Mouse (Mus musculus) myocyte (in vitro differentiated cells): ENCODE measurements at regions not wholly inside any gene's neighbourhood (a gene's known extent, or its start where the extent isn't known, plus 50 kb on each side); places are given as distances from the start of the nearest gene placed in this dataset.

Source experiments
- H3K27me3 ChIP-seq: one replicate; pipeline ENCODE4 v1.6.1; 2011; ENCODE audit not compliant: control insufficient read depth, insufficient read depth, insufficient read length
- H3K36me3 ChIP-seq: one replicate; pipeline ENCODE4 v1.6.1; 2011; ENCODE audit not compliant: control insufficient read depth, insufficient read depth
- H3K4me2 ChIP-seq: one replicate; pipeline ENCODE4 v1.6.1; 2011; ENCODE audit warnings: low read depth, control low read depth
- H3K4me3 ChIP-seq: one replicate; pipeline ENCODE4 v1.5.1; 2011; ENCODE audit warnings: mild to moderate bottlenecking, control low read depth, moderate library complexity
- H3K79me2 ChIP-seq: one replicate; pipeline ENCODE4 v1.6.1; 2011; ENCODE audit not compliant: control insufficient read depth, insufficient read depth
- H3ac ChIP-seq: one replicate; pipeline ENCODE4 v1.6.1; 2011; ENCODE audit not compliant: control insufficient read depth, insufficient read length
- CEBPB ChIP-seq: IDR thresholded peaks from 2 replicates; pipeline ENCODE4 v1.6.1; 2011; ENCODE audit warnings: mild to moderate bottlenecking, moderate library complexity; ENCODE audit not compliant: poor library complexity, insufficient read depth, severe bottlenecking
- E2F4 ChIP-seq: IDR thresholded peaks from one replicate; pipeline ENCODE4 v1.6.1; 2011; ENCODE audit warnings: mild to moderate bottlenecking, control low read depth, moderate library complexity; ENCODE audit not compliant: insufficient read depth
- MAX ChIP-seq: IDR thresholded peaks from one replicate; pipeline ENCODE4 v1.6.1; 2011; ENCODE audit warnings: low read depth, mild to moderate bottlenecking, control low read depth
- MYOD1 ChIP-seq, 3 experiments: IDR thresholded peaks; one replicate each; pipeline ENCODE4 v1.6.1; 2011; ENCODE audit warnings: control low read depth in 2 of 3, low read depth in 2 of 3, mild to moderate bottlenecking in 2 of 3, moderate library complexity in 1 of 3; ENCODE audit not compliant: insufficient read length in 2 of 3, control insufficient read depth in 1 of 3
- MYOG ChIP-seq, 3 experiments: IDR thresholded peaks; one replicate each; pipeline ENCODE4 v1.6.1; 2011; ENCODE audit warnings: control low read depth in 2 of 3, low read depth in 2 of 3, mild to moderate bottlenecking in 2 of 3; ENCODE audit not compliant: insufficient read length in 2 of 3, control insufficient read depth in 1 of 3, insufficient read depth in 1 of 3
- POLR2A ChIP-seq: IDR thresholded peaks from one replicate; pipeline ENCODE4 v1.6.1; 2011; ENCODE audit warnings: low read depth, mild to moderate bottlenecking, control low read depth, moderate library complexity; ENCODE audit not compliant: insufficient read length
- POLR2AphosphoS2 ChIP-seq: IDR thresholded peaks from one replicate; pipeline ENCODE4 v1.6.1; 2011; ENCODE audit warnings: low read depth, control low read depth; ENCODE audit not compliant: insufficient read length
- REST ChIP-seq: IDR thresholded peaks from one replicate; pipeline ENCODE4 v1.6.1; 2011; ENCODE audit warnings: mild to moderate bottlenecking, control low read depth, moderate library complexity; ENCODE audit not compliant: insufficient read depth, insufficient read length
- SRF ChIP-seq: IDR thresholded peaks from one replicate; pipeline ENCODE4 v1.6.1; 2011; ENCODE audit warnings: low read depth; ENCODE audit not compliant: control insufficient read depth, insufficient read length
- TCF12 ChIP-seq: IDR thresholded peaks from one replicate; pipeline ENCODE4 v1.6.1; 2011; ENCODE audit warnings: mild to moderate bottlenecking, control low read depth; ENCODE audit not compliant: poor library complexity, insufficient read depth, severe bottlenecking
- TCF3 ChIP-seq: IDR thresholded peaks from one replicate; pipeline ENCODE4 v1.6.1; 2011; ENCODE audit warnings: low read depth, control low read depth; ENCODE audit not compliant: insufficient read length
- USF1 ChIP-seq: IDR thresholded peaks from one replicate; pipeline ENCODE4 v1.6.1; 2011; ENCODE audit warnings: low read depth, mild to moderate bottlenecking, control low read depth, moderate library complexity

DNA sequence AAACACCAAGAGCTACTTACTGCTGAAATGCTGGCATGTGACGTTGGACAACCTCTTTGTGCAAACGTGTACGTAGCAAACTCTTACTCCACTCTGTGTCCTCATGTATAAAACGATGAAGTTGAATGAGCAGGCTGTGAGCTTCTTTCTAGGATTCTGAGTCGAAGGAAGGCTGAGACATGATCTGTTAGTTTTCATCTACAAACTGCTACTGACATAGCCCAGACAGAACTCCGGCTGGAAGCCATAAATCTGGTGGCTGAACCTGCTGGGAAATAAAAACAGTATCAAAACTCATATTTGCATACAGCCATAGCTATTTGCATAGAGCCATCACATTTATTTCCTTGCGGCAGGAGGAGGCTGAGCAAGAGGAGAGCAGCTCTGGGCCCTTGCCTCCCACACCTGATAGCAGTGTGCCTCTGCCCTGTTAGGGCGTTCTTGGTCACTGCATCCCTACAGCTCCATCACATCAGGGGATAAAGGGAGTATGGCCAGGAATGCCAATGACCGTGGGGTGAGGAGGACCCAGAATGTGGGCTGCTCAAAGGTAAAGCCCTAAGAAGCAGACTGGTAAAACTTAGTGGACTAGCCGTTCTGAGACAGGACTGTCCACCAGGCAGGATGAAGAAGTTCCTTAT lies 206.8 kb upstream of the Ppp2r3a start:
- Histone ChIP-seq H3K79me2 (no peaks in the 10 kb centered on the region), H3K4me3 (no peak overlapping the region), H3K36me3 (no peaks in the 10 kb centered on the region), H3ac (no peak overlapping the region), H3K4me2 (no peak overlapping the region), H3K27me3 (no peaks in the 10 kb centered on the region)
- TF ChIP-seq MYOD1 (IDR thresholded peaks at IDR 0.05; ENCODE audit: control insufficient read depth in 1 of 3, insufficient read length in 2 of 3, low read depth in 2 of 3) (no peak), CEBPB (no peak), USF1 (no peak), POLR2A (no peak), MAX (no peak), E2F4 (no peak), POLR2AphosphoS2 (no peak), REST (no peak), SRF (no peak), MYOG (IDR thresholded peaks at IDR 0.05; ENCODE audit: control insufficient read depth in 1 of 3, insufficient read depth in 1 of 3, insufficient read length in 2 of 3, low read depth in 2 of 3) (no peak), TCF3 (no peak), TCF12 (no peak)

DNA sequence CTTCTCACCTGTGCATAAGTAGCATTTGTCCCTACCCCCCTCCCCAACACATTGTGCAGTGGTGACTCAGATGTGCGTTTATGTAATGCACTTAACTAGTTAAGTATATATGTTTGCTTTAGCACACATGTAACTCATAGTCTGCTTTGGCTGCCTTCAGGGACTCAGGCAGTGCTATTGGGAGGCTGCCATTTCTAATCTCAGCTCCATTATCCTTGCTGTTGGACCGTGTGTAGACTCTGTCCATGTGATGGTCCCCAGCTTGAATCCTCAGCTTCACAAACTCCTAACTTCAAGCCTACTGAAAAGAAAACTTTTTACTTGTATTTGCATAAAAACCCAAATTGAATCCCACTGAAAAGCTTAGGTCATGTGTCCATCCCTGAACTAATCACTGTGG lies 194.7 kb upstream of the Ppp2r3a start:
- Histone ChIP-seq H3K27me3 (no peaks in the 10 kb centered on the region), H3ac (no peak overlapping the region), H3K4me3 (no peak overlapping the region), H3K4me2 (no peak overlapping the region), H3K79me2 (no peaks in the 10 kb centered on the region), H3K36me3 (no peaks in the 10 kb centered on the region)
- TF ChIP-seq MYOD1 (IDR thresholded peaks at IDR 0.05; ENCODE audit: control insufficient read depth in 1 of 3, insufficient read length in 2 of 3, low read depth in 2 of 3) (no peak), POLR2AphosphoS2 (no peak), TCF3 (no peak), REST (no peak)

DNA sequence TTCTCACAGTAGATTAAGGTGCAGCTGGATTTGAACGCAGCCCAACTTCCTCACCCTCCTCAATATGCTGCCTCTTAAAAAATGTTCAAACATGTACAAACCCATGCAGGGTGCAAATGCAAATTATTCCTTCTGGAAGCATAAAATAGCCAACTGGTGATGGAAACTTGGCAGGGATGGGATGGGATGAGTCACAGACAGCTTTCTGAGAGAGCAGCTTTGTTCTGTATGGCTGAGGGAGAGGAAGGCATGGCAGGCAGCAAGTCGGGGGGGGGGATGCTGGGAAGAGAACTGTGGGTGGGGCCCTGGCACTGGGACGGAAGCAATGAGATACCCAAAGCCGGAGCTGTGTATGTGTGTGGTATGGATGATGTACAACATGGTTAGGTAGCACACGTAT lies 194.2 kb upstream of the Ppp2r3a start:
- H3K79me2 ChIP-seq: no peaks in the 10 kb centered on the region
- no peak for TF ChIP-seq MYOD1 (IDR thresholded peaks at IDR 0.05; ENCODE audit: control insufficient read depth in 1 of 3, insufficient read length in 2 of 3, low read depth in 2 of 3)
- TF ChIP-seq USF1: no peak
- no peak for TF ChIP-seq SRF
- TF ChIP-seq TCF12: no peak
- TF ChIP-seq POLR2AphosphoS2: no peak
- TF ChIP-seq TCF3: no peak
- no peak for TF ChIP-seq CEBPB
- H3K27me3 ChIP-seq: no peaks in the 10 kb centered on the region
- no peak overlapping the region for H3ac ChIP-seq
- H3K36me3 ChIP-seq: no peaks in the 10 kb centered on the region
- no peak overlapping the region for H3K4me2 ChIP-seq
- H3K4me3 ChIP-seq: no peak overlapping the region

DNA sequence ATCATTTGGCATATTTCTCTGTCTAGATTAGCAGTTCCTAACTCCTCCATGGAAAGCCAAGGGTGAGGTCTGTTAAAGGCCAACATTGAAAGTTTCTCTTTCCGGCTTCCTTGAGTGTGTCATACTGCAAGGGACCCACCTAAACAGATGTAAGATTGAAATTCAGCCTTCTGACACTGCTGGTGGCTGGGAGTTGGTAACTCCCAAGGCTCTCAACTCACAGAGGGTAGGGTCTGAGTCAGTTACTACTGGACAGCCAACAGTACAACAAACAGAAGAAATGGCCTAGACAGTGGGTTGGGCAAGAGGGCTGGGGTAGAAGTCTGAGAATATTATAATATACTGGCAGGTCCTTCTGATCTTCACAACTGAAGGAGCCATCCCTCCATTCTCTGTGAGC lies 193.7 kb upstream of the Ppp2r3a start:
- H3K4me2 ChIP-seq: no peak overlapping the region
- no peak overlapping the region for H3K4me3 ChIP-seq
- no peaks in the 10 kb centered on the region for H3K27me3 ChIP-seq
- no peak for TF ChIP-seq POLR2A
- no peak for TF ChIP-seq SRF
- TF ChIP-seq E2F4: no peak
- no peak for TF ChIP-seq TCF3
- TF ChIP-seq USF1: no peak
- TF ChIP-seq POLR2AphosphoS2: no peak
- TF ChIP-seq MYOD1 (IDR thresholded peaks at IDR 0.05; ENCODE audit: control insufficient read depth in 1 of 3, insufficient read length in 2 of 3, low read depth in 2 of 3): no peak
- TF ChIP-seq CEBPB: no peak
- TF ChIP-seq MYOG (IDR thresholded peaks at IDR 0.05; ENCODE audit: control insufficient read depth in 1 of 3, insufficient read depth in 1 of 3, insufficient read length in 2 of 3, low read depth in 2 of 3): no peak
- TF ChIP-seq MAX: no peak
- TF ChIP-seq TCF12: no peak
- H3ac ChIP-seq: no peak overlapping the region
- H3K36me3 ChIP-seq: no peaks in the 10 kb centered on the region
- no peaks in the 10 kb centered on the region for H3K79me2 ChIP-seq

DNA sequence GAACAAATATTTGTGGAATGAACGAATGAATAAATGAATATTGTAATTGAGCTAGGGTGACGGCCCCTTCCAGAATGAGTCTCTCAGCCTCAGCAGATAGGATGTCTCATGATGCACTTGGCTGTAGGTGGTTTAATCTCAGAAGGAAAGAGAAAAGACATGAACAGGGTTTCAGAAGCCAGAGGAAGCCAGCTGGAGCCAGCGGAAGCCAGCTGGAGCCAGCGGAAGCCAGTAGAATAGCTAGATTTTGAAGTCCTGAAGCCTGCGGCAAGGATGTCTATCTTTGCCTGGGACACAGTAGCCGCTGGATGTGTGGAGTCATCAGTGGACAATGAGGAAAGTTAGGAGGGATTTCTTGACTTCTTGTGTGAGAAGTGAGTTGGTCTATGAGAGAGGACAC lies 188.3 kb upstream of the Ppp2r3a start:
- no peaks in the 10 kb centered on the region for H3K79me2 ChIP-seq
- TF ChIP-seq POLR2AphosphoS2 (no peak), REST (no peak), TCF12 (no peak), TCF3 (no peak), POLR2A (no peak)
- no peak overlapping the region for H3ac ChIP-seq
- H3K36me3 ChIP-seq: no peaks in the 10 kb centered on the region
- no peak overlapping the region for H3K4me2 ChIP-seq
- H3K4me3 ChIP-seq: no peak overlapping the region
- H3K27me3 ChIP-seq: no peaks in the 10 kb centered on the region
